Mouse (Mus musculus): ENCODE results near the gene Cdc25b.

DNA sequence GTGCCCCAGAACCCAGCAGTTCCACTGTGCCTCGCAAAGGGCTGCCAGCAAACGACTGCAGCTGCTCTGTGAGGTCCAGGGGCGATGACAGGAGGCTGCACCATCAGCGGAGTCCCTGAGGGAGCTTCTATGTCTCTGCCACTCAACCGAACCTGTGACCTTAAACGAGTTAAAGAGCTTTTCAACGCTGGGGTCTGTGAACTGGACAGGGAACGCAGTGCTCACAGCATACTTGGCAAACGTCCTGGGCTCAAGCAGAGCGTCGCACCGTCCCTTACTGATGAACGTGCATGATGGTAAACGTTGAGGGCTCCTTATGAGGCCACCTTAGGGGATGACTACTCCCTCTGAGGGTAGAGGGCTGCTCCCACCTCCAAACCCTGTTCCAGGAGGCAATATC, 406 bp upstream of the Cdc25b start:
- no peak for TF ChIP-seq CTCF (IDR thresholded peaks at IDR 0.05; ENCODE audit: borderline replicate concordance, insufficient read depth, low read length)
- TF ChIP-seq POLR2A (IDR thresholded peaks at IDR 0.05; ENCODE audit: low read depth, low read length), result peak; percentile 69
